Mouse (Mus musculus) heart, postnatal 4 days (tissue): ENCODE results near the gene Tmem190. TPM values are rescaled to one million over a fixed set of nuclear protein-coding genes. Genes with fewer than 3 reads are reported as not detected.
"Not testable (repeated sequence)": the region's sequence is repeated elsewhere in the genome, so short reads cannot be mapped to it uniquely, and the experiment has no call there.

ENCODE experiments used
- DNase-seq: peaks from one replicate; pipeline ENCODE4 v3.0.0; 2021
- total RNA-seq, 2 experiments: library from RNA; stranded (reverse); gene quantifications; 2 replicates each; pipeline ENCODE4 v1.2.3; 2021

The Tmem190 gene
- total RNA-seq, 2 experiments from 2014 or later = not detected

DNA sequence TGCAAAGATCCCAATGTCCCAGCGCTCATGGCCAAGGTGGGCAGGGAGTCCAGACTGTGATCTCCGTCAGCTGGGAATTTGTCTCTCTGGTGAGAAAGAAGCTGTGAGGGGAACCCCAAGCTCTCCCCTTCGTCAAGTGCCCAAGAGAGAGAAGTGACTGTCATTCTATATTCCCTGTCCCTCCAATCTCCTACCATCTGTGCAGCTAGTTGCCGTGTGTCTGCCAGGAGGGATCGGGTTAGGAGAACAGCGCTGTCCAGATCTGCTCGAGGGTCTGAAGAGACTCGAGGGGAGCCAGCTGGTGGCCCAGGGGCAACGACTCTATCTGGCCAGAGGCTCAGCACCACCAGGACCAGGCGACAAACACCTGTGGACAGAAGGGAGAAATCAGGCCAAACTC lies 6.6 kb upstream of the Tmem190 start:
- no peak for DNase-seq

DNA sequence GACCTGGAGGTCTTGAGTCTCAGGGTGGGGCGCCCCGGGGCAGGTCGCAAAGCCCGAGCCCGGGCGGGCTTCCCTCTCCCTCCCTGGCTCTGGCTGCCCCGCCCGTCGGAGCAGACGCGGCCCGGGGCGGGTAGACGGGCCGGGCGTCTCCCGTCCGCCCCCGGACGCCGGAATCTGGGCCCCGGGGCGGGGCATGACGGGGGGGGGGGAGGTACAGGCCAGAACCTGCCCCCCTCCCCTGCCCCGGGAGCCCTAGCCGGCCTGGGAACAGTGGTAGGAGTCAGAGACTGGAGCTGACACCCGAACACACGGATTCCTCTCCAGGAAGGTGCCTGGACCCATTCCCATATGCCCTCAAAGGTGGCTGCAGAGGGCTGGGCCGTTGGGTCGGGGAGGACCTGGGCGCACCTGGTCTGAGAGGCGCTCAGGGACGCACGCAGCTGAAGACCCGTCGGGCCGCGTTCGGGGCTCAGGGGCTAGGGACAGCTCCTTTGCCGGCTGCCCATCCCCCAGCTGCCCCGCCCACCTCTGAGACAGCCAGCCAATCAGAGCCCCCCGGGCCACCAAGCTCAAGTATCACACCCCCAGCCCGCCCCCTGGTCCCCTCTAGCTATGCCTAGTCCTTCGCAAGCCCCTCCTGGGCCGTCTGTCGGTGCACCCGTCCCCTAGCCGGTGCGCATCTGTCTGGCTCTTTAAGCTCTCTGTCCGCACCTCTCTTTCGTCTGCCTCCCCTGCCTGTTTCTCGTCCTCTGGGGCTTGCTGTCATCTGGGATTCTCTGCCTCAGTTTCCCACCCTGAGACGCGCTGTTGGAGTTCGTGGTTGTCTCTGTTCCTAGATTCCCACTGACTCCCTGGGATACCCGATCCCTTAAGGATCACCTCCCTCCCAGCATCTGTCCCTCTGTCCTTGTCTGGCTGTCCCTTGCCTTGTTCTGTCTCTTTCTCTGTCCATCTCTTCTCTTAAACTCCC lies 5.6 kb upstream of the Tmem190 start:
- DNase-seq = peak; percentile 74

DNA sequence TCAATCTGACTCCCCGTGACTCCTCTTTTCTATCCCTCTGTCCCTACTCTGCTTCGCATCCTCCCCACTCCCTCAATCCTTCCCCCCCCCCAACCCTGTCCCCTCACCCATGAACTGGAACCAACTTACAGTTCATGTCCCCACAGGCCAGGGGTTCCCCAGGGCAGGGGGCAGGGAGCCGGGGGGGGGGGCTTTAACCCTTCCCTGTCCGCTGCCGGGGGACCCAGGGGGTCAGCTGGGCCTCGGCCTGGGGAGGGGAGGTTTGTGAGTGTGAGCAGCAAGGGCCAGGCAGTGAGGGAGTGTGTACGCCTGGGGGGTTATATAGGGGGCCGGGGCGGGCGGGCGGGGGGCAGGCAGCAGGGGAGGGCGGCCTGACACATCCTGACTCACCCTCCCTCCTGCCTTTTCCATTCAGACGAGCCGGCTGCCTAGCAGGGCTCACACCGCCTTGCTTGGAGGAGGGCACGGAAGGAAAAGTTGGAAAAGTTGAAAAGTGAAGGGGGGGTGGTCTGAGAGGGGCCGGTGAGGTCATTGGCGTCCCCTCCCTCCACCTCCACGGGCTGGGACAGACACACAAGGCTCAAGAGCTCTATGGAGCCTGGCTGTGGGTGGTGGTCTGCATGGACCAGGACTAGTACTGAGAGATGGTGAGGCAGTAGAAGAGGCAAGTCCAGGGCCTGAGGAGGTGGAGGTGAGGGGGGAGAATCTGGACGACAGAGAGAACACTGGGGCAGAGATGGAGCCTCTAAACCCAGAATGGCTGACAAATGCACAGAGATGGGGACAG lies 4.7 kb upstream of the Tmem190 start:
- no peak for DNase-seq

DNA sequence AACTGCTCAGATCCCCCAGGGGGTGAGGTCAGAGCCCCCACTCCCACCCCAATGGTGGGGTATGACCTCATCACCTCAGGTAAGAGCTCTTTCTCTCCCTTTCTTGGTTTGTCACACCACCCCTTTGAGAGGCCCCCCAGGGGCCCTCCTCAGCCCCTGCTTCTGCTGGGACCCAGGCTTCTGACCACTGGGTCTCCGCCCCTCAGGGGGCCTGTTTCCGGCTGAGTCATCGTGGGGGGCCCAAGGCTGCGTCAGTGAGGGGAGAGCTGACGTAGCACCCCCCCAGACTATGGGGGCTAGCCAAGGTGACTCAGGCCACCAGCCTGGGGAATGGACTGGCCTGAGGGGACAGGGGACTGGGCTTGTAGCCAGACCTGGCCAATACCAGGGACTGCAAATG lies 2.8 kb upstream of the Tmem190 start:
- DNase-seq = no peak

DNA sequence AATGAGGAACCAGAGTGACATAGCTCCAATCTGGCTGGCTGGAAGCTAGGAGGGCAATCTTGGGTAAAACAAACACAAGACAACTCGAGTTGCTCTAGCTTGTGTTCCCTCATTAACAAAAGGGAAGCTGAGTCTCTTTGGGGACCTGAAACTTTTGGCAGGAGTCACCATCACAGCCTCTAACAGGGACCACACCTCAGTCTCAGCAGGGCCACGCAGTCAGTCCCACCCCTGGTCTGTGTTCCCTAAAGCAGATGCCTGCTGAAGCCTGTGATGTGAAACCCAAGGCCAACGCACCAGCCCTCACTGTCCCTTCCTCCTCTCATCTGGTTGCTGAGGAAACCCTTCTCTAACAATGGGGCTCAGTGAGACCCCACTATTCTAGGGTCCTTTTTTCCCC lies 607 bp upstream of the Tmem190 start:
- DNase-seq = no peak

DNA sequence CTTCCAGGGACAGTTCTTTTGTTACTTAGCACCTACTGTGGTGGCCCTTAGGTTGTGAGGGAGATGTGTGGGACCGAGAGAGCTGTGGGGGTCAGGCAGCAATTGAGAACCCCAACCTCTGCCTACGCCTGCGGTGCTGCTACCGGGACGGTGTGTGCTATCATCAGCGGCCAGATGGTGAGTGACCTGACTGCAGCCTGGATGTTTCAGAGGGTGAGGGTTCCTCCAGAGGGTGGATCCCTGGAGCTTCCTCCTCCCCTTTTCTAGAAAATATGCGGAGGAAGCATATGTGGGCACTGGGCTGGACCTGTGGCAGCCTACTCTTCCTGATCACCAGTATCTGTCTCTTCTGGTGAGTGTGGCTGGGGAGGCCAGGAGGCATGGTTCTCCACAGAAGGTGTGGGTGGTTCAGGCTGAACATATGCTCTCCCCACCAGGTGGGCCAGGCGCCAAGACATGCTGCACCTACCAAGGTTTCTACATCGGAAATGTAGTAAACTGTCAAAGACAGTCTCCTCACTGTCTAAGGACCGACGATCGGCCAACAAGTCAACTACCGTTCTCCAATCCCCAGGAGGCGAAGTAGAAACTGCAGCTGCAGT lies 1.0 kb downstream of the Tmem190 start:
- no peak for DNase-seq

DNA sequence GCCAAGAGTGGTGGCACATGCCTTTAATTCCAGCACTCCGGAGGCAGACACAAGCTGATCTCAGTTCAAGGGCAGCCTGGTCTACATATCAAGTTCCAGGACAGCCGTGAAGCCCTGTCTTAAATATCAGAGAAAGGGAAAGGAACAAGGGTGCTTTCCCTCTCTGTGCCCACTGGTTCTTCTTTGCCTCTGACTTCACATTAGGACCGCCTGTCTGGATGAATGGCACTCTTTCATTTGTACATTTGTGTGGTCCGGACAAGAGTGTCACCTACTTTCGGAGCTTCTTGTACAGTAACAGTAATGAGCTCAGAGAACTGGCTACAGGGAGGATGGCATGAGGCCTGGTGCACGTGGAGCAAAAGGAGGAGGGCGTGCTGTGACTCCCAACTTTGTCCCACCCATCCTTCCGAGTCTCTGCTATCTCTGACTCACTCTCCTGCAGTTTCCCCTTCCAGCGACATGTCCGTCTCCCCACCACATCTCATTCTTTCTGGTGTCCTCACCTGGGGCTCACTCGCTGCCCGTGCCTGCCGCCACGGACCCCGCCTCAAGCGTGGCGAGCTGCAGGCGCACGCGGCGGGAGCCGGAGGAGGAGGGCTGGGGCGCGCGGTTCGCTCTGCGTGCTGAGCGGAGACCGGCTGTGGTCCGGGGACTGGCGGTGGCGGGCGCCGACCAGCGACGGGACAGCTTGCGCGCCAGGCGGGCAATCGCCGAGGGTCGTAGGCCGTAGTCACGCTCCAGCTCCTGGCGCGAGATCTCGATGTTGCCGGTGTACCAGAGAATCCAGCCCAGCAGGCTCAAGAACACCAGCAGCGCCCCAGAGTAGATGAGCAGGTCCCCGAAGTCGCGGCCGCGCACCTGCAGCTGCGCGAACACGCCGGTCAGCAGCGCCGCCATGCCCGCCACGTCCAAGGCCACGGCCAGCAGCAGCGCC lies 6.0 kb downstream of the Tmem190 start:
- DNase-seq = peak; percentile 73

DNA sequence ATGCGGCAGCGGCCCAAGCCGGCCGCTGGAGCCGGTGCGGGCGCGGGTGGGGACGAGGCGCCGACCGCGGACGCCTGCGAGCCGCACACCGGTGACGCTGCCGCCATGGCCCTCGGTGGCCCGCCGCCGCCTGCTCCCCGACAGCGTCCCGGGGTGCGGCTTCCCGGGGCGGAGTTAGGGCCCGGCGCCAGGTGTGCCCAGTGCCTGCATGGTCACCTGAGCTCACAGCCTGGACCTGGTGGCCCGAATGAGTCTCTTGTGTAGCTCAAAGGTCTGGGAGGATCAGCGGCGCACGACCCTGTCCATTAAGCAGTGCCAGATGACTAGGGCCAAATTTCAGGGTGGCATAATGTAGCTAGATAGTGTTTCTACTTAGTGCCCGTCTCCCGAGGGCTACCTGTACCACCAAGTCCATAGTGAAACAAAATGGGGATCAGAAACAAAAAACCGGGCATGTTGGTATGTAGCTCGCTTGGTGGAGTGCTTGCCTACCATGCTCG lies 6.7 kb downstream of the Tmem190 start, which contains the start of gene Tmem238:
Tmem238 (minus strand) TSS at position 221 of the 500 bp plus-strand sequence.
- DNase-seq = peak; percentile 61

DNA sequence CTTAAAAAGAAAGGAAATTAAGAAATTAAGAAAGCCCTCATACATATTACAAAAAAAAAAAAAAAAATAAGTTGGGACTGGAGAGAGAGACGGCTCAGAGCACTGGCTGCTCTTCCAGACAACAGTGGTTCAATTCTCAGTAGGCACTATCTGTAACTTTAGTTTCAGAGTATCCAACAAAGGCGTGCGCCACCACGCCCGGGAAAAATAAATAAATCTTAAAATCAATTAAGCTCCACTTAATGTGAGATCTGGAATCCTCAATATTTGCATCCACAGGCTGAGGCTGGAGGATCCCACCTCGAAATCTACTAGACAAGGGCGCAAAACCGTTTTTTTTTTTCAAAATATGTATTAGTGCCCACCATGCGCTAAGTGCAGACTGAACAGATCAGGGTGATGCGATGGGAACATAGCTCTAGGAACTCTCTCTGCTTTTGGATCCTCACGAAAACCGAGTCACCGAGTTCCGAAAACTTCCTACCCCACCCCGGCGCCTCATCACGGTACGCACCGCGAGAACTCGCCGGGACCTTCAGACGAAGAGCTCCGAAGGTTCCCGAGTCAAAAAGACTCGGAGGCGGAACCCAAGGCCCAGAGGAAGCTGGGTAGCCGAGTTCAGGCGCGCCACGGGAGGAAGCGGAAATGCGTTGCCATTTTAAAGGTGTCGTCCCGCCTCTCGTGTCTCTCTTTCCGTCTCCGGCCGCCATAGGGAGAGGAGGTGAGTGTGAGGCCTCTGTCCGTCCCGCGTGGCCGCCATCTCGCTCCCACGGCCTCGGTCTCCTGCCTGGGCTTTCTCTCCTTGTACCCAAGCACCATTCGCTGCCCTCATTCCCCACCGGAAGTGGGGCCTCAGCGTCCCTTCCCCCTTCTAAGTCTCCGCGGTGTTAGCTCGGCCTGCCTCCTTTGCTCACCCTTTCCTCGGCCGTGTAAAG lies 9.8 kb downstream of the Tmem190 start, which contains the start of gene Rpl28:
Rpl28 (plus strand) TSS at position 597 of the 935 bp plus-strand sequence.
- DNase-seq = peak; percentile 96

DNA sequence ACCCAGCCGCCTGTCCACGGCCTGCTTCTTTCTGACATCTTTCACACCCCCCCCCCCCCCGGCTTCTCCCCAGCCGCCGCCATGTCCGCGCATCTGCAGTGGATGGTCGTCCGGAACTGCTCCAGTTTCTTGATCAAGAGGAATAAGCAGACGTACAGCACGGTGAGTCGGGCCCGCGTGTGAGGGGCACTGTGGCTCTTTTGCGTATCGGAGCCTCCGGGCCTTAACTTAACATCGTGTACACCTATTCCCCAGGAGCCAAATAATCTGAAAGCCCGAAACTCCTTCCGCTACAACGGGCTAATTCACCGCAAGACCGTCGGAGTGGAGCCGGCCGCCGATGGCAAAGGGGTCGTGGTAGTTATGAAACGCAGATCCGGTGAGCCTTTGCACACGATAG lies 10.5 kb downstream of the Tmem190 start:
- DNase-seq = not testable (repeated sequence)

DNA sequence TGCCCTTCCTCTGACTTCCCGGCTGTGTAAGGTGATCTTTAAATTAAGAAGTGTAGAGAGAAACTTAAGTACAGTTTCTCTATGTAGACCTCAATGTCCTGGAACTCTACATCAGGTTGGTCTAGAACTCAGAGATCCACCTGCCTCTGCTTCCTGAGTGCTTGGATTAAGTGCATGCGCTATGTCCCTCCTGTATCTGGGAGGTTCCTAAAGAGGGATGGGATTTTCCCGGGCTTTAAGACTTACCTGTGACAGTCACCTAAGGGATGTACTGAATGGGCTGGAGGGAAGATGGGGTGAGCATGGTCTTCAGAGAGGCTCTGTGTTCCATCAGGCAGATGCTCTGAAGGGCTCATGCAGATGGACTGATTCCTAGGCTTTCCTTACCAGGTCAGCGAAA lies 10.9 kb downstream of the Tmem190 start:
- DNase-seq = no peak

DNA sequence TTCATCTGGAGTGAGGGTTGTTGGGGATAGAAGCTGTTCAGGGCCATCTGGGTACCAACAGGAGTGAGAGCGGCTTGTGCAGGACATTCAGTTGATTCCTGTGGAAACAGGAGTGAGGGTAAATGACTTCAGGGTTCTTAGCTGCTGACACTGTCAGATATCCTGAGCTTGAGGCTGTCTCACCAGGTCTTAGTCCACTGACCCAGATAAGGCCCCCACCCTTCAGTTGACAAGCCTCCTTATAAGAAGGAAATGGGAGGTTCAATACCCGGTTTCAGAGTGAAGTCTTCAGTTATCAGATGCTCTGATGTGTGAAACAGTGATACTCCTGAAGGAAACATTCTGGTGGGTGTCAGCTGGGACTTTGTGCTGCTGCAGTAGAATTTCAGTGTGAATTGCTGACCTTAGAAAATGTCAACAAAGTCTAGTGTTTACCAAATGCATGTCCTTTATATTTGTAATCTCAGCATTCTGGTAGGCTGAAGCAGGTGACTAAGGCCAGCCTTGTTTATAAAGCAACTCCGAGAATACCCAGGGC lies 12.0 kb downstream of the Tmem190 start:
- DNase-seq = no peak

DNA sequence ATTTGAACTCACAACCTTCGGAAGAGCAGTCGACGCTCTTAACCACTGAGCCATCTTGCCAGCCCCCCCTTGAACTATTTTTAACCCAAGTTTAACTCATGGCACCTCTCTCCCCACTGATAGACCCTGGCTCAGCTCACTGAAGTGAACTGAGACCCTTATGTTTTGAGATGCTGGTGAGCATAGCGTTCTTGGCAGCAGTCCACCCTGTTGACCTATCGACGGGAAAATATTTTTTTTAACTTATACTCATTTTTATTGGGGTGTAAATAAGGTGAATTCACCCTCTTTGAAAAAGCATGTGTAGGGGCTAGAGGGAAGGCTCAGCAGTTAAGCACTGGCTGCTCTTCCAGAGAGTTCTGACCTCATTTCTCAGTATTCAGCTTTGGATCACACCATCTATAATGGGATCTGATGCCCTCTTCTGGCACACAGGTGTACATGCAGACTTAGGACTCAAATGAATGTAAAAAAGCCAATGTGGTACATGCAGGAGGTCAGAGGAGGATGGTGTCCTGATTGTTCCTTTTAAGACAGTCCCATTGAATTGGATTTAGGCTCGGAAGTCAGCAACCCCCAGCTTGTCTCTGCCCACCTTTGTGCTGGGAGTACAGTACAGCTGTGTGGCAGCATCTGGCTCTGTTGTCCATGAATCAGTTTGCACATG lies 13.2 kb downstream of the Tmem190 start:
- no peak for DNase-seq

DNA sequence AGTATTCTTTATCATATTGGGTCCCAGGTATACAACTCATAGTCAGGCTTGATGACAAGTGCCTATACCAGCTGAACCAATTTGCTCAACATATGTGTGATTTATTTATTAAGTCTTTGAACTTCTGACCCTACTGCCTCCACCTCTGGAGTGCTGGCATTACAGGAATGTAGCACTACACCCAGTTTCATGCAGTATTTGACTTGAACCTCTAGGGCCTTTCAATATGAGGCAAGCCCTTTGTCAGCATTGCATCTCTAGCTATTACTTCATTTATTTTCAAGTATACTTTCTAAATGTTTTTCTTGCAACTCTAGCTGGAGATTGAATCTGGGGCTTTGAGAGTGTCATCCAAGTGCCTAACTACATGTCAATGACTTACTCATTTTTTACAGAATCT lies 19.5 kb downstream of the Tmem190 start:
- no peak for DNase-seq

DNA sequence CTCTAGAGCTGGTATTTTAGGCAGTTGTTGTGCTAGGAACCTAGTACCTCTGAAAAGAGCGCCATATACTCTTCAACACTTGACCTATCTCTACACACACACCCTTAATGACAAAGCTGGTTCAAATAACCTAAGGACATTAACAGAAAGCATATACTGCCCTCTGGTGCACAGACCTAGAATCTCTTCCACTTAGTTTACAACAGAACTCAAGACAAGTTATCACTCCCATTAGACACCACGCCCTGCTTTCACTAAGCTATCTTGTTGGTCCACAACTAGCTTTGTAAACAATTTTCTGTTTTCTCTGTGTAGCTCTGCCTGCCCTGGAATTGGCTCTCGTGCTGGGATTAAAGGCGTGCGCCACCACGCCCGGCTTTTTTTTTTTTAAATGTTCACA lies 24.0 kb downstream of the Tmem190 start:
- DNase-seq = peak; percentile 33

DNA sequence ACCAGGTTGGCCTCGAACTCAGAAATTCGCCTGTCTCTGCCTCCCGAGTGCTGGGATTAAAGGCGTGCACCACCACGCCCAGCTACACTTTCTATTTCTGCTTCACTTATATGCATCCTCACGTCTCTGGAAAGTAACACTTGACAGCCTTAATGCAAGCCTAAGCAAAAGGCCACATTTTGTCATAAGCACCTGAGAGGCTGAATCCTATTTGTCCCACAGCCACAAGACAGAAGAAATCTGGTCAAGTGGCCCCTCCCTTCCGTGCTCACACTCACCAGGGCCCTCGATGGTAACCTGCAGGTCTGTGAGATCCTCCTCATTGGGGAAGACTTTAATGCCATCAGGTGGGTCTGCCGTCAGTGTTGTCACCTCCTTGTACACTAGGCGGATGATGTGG lies 28.4 kb downstream of the Tmem190 start:
- DNase-seq = not testable (repeated sequence)

DNA sequence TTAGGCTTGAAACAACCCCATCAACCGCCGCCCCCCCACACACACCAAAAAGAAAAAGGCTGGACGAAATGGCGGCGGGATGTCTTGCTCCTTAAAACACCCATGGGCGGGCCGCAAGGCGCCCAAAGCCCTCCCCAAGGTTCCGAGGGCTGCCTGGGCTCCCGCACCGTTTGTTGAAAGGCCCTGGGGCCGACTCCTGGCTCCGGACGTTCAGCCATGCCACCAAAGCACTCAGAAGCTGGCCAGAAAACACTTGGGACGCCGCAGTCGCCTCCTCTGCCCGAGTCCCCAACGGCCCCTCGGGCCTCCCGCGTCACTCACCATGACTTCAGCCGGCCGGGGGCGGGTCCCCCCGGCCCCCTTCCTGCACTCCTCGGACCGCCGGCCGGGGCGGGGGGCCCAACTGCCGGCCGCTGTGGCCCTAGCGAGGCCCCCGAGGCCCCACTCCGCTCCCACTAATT lies 29.1 kb downstream of the Tmem190 start:
- no peak for DNase-seq

DNA sequence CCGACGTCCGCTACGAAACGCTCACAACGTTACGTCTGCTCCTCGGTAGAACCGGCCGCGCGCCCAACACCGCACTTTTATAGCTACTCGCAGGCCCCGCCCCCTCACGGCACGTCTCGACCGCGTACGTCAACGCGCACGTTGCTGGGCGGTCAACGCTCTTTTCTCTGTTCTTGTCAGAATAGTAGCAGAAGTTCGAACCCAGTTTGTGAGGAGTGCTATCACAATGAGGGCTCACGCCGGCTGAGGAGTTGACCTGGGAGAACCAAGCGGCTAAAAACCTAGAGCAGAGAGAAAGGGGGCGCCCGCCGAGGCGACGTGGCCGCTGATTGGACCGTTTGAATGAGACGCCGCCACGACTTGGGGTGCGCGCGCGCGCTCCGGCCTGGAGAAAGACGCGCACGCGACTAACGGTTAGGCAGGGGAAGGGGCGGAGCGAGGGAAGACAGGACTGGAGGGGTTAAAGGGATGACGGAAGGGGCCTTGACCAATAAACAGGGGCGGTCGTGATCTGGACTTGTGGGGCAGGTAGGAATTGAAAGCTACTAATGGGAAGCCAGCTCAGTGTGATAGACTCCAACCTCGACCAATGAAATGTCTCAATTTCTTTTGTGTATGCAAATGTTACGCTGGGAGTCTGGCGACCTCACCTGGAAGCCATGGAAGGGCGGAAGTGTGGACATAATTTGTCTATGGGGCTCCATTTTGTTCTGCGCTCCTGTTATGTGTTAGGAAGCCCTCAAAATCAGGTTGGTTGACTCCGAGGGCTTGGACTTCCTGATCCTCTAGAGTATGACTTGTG lies 29.8 kb downstream of the Tmem190 start, which contains the start of gene Ube2s:
Ube2s (minus strand) TSS at position 288 of the 802 bp plus-strand sequence.
- DNase-seq = peak; percentile 98
